Comparison of ENCODE assay signal across 8 mouse cellular contexts in the genomic region with DNA sequence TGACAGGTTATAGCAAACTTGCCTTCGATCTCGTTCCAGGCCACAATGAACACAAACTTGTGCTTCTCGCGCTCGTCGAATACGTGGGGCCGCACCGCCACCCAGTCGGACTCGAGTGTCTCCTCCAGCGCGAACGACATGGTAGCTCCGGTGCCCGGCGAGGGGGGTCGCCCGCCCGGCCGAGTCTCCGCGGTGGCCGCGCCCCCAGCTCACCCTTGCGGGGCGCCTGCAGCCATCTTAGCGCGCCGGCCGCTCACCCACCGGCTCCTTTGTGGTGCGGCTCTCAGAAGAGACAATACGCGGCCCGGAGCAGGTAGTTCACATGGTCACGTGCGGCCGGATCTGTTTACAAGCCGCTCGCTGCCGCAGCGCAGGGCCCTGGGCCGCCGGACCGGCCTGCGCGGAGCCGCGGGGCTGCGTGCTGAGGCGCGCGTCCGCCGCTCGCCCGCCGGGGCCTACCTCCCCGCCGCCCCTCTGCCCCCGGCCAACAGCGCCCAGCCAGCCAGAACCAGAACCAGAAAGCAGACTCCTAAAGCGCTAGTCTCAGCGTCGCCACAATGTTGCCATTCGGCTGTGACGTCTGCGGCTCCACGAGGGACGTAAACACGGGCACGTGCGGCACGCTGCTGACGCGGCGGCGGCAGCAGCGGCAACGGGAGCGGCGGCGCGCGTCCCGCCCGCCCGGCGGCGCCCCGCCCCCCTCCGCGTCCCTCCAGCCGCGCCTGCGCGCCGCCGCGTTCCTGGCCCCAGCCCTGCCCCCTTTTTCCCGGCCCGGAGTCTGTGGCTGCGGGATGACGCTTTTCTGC. TPM values are rescaled to one million over a fixed set of nuclear protein-coding genes. Genes with fewer than 3 reads are reported as not detected.
DNase-seq lines count a peak whose midpoint lies in the region; TF ChIP-seq lines count a peak whose summit lies in the region.

Gene Jmy (minus strand): TSS at position 642 of the 806 bp plus-strand sequence.

- H3K27ac ChIP-seq in gastrocnemius, adult 2 months = peak within 1 kb of the TSS; percentile 97

- no peak for TF ChIP-seq CTCF in gastrocnemius, adult 2 months (IDR thresholded peaks at IDR 0.05)

- intact Hi-C loops in gastrocnemius, adult 2 months (cut with DNase I) = loop anchor here (1.0 to 10.0 kb wide), 5 partner anchors 37 to 355 kb away; partner anchors contain the start of gene Cmya5

- DNase-seq in WW6 (ENCODE audit: low read depth, low spot score) = peak; percentile 47
- DNase-seq in cerebellum, postnatal 4 days (ENCODE audit: low spot score in 2 of 2) = peak; percentile 57 to 85
- peak; percentile 93 for DNase-seq in gastrocnemius, adult 2 months
- peak; percentile 31 for DNase-seq in hindlimb bud, embryonic 11.5 days (ENCODE audit: extremely low spot score, low read depth, low spot score)
- DNase-seq in left cerebral cortex, adult 8-10 months (ENCODE audit: low spot score in 2 of 2) = peak; percentile 78 to 79
- peak; percentile 93 for DNase-seq in right cerebral cortex, postnatal 10 days (ENCODE audit: low spot score in 2 of 2)
- peak; percentile 85 for DNase-seq in urinary bladder, postnatal 25 days (ENCODE audit: low spot score)

- peaks cover 10% of the 10 kb centered on the region for H3K36me3 ChIP-seq in megakaryocyte, embryonic 14.5 days (replicated peaks; ENCODE audit: low read length)

- peak within 1 kb of the TSS; percentile 85 for H3K4me3 ChIP-seq in gastrocnemius, adult 2 months
- peak within 1 kb of the TSS; percentile 99 for H3K4me3 ChIP-seq in megakaryocyte, embryonic 14.5 days (replicated peaks)

- peaks cover 5% of the 10 kb centered on the region; the same call in 1 of the 2 replicates for H3K9me3 ChIP-seq in megakaryocyte, embryonic 14.5 days

- peaks cover 29% of the 10 kb centered on the region for H3K4me1 ChIP-seq in megakaryocyte, embryonic 14.5 days

- no peaks in the 10 kb centered on the region for H3K27me3 ChIP-seq in megakaryocyte, embryonic 14.5 days (replicated peaks)

RNA-seq across cellular contexts. Expression of gene Jmy, which starts in this region (rescaled TPM):
- total RNA-seq in gastrocnemius, adult 2 months (2021) = 10 to 100 TPM; 32.8 to 33.8 TPM
- 10 to 100 TPM; 37.3 to 40.8 (median 39.2) TPM for total RNA-seq in left cerebral cortex, adult 8-10 months (2022)
- 1.5 and 2.3 TPM in 2 replicates for polyA plus RNA-seq in megakaryocyte, embryonic 14.5 days (2012; ENCODE audit: insufficient read depth, low replicate concordance)

Comparison
In these comparisons a context has a peak if more than half of its experiments do, and no peak if none do; other contexts are left out.
1. Peak in every context shown above with its lines: DNase-seq, H3K4me3 ChIP-seq and H3K27ac ChIP-seq.
2. DNase-seq: peak in every context shown above with its lines; median percentile 93 in gastrocnemius, adult 2 months; 93 in right cerebral cortex, postnatal 10 days; 85 in urinary bladder, postnatal 25 days; 78 in left cerebral cortex, adult 8-10 months; 71 in cerebellum, postnatal 4 days; 47 in WW6; 31 in hindlimb bud, embryonic 11.5 days.